Mouse (Mus musculus) heart, embryonic 10.5 days (tissue): ENCODE results near the gene Nle1. TPM values are rescaled to one million over a fixed set of nuclear protein-coding genes. Genes with fewer than 3 reads are reported as not detected.

ENCODE experiments used
- DNase-seq: peaks from one replicate; pipeline ENCODE4 v3.0.0-alpha.2; 2017; ENCODE audit warnings: low spot score
- H3K27ac ChIP-seq: fragments of 300-500 bp; sonication (generic); 2 replicates; pipeline ENCODE4 v1.5.1; 2016; ENCODE audit warnings: mild to moderate bottlenecking
- H3K27me3 ChIP-seq: fragments of 300-500 bp; sonication (generic); 2 replicates; pipeline ENCODE4 v1.6.1; 2016; ENCODE audit warnings: mild to moderate bottlenecking; ENCODE audit not compliant: poor library complexity, insufficient read depth, severe bottlenecking
- H3K36me3 ChIP-seq: fragments of 300-500 bp; sonication (generic); 2 replicates; pipeline ENCODE4 v1.6.1; 2016; ENCODE audit warnings: mild to moderate bottlenecking, moderate library complexity
- H3K4me1 ChIP-seq: fragments of 300-500 bp; sonication (generic); 2 replicates; pipeline ENCODE4 v1.6.1; 2016; ENCODE audit warnings: mild to moderate bottlenecking
- H3K4me3 ChIP-seq: fragments of 300-500 bp; sonication (generic); 2 replicates; pipeline ENCODE4 v1.5.1; 2016; ENCODE audit warnings: mild to moderate bottlenecking, moderate library complexity
- H3K9me3 ChIP-seq: fragments of 300-500 bp; sonication (generic); 2 replicates; pipeline ENCODE4 v1.6.1; 2016; ENCODE audit warnings: mild to moderate bottlenecking, moderate library complexity
- WGBS: fragments of 180-500 bp; shearing (Covaris S2); methylation state at CpG from one replicate; pipeline ENCODE4 v1.1.7; 2016; 5-methylcytosine and 5-hydroxymethylcytosine counted together
- polyA plus RNA-seq: library from polyadenylated mRNA; unstranded; fragments of >200 nt; fragmentation: Nextera tagmentation; extraction: Ambion mirVana; gene quantifications from 2 replicates; pipeline ENCODE4 v1.2.1, GENCODE M21; 2016

Gene Nle1
- polyA plus RNA-seq, 1 experiment from 2014 or later: 37.7 TPM

DNA sequence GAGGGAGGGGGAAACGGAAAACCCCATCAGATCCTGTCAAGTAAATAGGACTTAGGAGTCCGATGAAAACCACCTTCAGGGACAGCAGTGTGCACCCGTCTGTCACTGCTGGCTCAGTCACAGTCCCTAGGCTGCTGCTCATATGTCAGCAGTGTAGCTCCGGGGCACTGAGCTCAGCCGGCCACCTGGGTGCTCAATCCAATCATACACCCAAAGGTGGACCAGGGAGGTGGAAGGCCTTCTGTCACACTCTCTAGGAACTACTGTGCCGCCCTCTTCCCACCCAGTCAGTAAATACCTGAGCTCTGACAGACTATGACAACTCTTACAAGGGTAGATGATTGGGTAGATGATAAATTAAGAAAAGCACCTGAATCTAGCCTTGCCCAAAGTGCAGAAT, 47.5 kb downstream of the Nle1 start:
- DNase-seq: no peak
- Histone ChIP-seq H3K36me3 (no peaks in the 10 kb centered on the region), H3K4me3 (no peak overlapping the region), H3K9me3 (no peaks in the 10 kb centered on the region), H3K27ac (no peak overlapping the region), H3K4me1 (peaks cover 9% of the 10 kb centered on the region; the same call in 1 of the 2 replicates), H3K27me3 (no peaks in the 10 kb centered on the region)
- 78% methylated on average over 6 of the region's 6 CpGs for WGBS

DNA sequence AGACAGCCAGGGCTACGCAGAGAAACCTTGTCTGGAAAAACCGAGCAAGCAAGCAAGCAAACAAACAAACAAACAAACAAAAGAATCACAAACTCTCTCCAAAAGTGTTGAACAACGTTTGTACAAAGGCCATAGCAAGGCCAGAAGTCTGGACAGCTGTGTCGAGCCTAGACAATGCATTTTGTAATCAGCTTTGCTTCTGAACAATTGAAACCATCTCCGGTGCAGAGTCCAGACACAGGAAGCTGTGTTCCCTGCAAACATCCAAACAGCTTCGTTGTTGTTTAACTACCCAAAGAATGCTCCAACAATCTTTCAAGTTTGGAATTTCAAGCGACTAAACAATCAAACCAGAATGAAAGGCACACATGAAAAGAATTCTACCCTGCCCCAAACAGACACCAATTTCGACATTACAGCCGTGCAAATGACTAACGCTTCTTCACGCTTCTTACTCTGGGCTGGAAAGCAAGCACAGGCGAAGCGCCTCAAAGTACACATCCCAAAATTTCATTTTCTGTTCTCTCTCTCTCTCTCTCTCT, 50.8 kb downstream of the Nle1 start:
- H3K27ac ChIP-seq: no peak overlapping the region
- DNase-seq: no peak
- no peak overlapping the region for H3K4me3 ChIP-seq
- peaks cover 9% of the 10 kb centered on the region; the same call in 1 of the 2 replicates for H3K4me1 ChIP-seq
- no peaks in the 10 kb centered on the region for H3K36me3 ChIP-seq
- 79% methylated on average over 13 of the region's 13 CpGs for WGBS
- H3K27me3 ChIP-seq: no peaks in the 10 kb centered on the region
- H3K9me3 ChIP-seq: no peaks in the 10 kb centered on the region

- no peaks in the 10 kb centered on the region for H3K9me3 ChIP-seq
- no peaks in the 10 kb centered on the region for H3K36me3 ChIP-seq
- H3K4me3 ChIP-seq: no peak overlapping the region
- H3K27ac ChIP-seq: no peak overlapping the region
- DNase-seq: no peak
- WGBS: 91% methylated on average over 10 of the region's 10 CpGs
- H3K4me1 ChIP-seq: 0 out of 2 replicates have a peak, but pooled peaks cover 5% of the 10 kb centered on the region
- no peaks in the 10 kb centered on the region for H3K27me3 ChIP-seq
These were observed 52.2 kb downstream of the Nle1 start for GRCm38 (mm10) chr11:82856032-82856431.

- 81% methylated on average over 9 of the region's 9 CpGs for WGBS
- Histone ChIP-seq H3K27ac (no peak overlapping the region), H3K9me3 (no peaks in the 10 kb centered on the region), H3K4me1 (0 out of 2 replicates have a peak, but pooled peaks cover 5% of the 10 kb centered on the region), H3K36me3 (no peaks in the 10 kb centered on the region), H3K27me3 (no peaks in the 10 kb centered on the region), H3K4me3 (no peak overlapping the region)
- DNase-seq: no peak
These were observed 52.8 kb downstream of the Nle1 start for GRCm38 (mm10) chr11:82855327-82855973.

DNA sequence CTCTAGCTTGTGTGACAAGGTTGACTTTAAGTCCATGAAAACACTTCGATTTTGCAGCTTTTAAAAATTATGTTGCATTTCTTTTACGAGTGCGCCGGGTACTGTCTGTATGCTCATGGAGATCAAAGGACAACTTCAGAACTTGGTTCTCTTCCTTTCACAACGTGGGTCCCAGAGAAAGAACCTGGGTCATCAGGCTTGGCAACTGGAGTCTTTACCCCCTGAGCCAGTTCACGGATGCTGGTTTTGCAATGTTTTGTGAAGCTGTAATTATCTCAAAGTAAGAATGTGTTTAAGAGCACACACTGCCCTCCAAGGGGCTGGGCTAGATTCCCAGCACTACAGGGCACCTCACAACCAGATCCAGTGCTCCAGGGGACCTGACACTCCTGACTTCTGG, 54.1 kb downstream of the Nle1 start:
- DNase-seq: no peak
- no peaks in the 10 kb centered on the region for H3K9me3 ChIP-seq
- no peaks in the 10 kb centered on the region for H3K36me3 ChIP-seq
- 84% methylated on average over 6 of the region's 6 CpGs for WGBS
- H3K4me3 ChIP-seq: no peak overlapping the region
- no peaks in the 10 kb centered on the region for H3K27me3 ChIP-seq
- H3K27ac ChIP-seq: no peak overlapping the region
- H3K4me1 ChIP-seq: 0 out of 2 replicates have a peak, but pooled peaks cover 5% of the 10 kb centered on the region

GRCm38 (mm10) chr11:82852958-82853357, 55.3 kb downstream of the Nle1 start:
- 94% methylated on average over 7 of the region's 7 CpGs for WGBS
- DNase-seq: no peak
- Histone ChIP-seq H3K4me1 (0 out of 2 replicates have a peak, but pooled peaks cover 5% of the 10 kb centered on the region), H3K36me3 (no peaks in the 10 kb centered on the region), H3K9me3 (no peaks in the 10 kb centered on the region), H3K27ac (no peak overlapping the region), H3K27me3 (no peaks in the 10 kb centered on the region), H3K4me3 (no peak overlapping the region)

DNA sequence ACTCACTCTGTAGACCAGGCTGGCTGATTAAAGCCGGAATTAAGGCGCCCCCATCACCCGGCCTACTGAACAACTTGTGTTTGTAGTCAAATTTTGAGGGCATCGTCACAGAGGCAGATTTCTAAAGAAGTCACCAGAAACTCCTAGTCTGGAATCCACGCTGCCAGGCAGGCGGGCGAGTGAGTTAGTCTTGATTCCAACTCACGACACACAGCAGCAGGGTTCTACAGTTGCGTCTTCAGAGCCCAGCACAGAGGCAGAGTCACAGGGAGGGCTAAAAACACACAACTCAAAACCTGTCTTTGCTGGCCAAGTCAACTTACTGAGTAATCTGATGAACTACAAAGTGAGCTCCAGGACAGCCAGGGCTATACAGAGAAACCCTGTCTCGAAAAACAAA, 55.7 kb downstream of the Nle1 start:
- Histone ChIP-seq H3K27me3 (no peaks in the 10 kb centered on the region), H3K27ac (no peak overlapping the region), H3K4me1 (0 out of 2 replicates have a peak, but pooled peaks cover 5% of the 10 kb centered on the region), H3K4me3 (no peak overlapping the region), H3K9me3 (no peaks in the 10 kb centered on the region), H3K36me3 (no peaks in the 10 kb centered on the region)
- WGBS: 76% methylated on average over 10 of the region's 10 CpGs
- no peak for DNase-seq

DNA sequence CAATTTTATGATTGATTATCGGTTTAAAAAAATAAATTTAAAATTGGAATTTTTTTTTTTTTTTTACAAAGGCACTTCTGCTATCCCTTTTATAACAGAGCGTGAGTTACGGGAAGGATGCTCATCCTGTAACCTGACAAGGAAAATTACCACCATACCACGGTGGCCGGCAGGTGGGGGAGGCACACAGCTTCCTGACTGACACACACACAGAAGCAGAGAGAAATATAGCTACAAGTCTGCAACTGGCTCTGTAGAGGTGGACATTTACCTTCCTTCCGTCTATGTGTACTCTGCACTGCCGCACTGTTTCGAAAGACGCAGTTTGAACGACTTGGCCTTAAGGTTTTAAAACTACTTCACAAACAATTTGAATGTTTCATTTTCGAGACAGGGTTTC, 56.1 kb downstream of the Nle1 start:
- Histone ChIP-seq H3K27ac (no peak overlapping the region), H3K9me3 (no peaks in the 10 kb centered on the region), H3K4me3 (no peak overlapping the region), H3K36me3 (no peaks in the 10 kb centered on the region), H3K27me3 (no peaks in the 10 kb centered on the region), H3K4me1 (0 out of 2 replicates have a peak, but pooled peaks cover 5% of the 10 kb centered on the region)
- WGBS: 85% methylated on average over 11 of the region's 11 CpGs
- no peak for DNase-seq

Other genes with a start within 250 kb of the Nle1 start
- gene Cct6b, start 144.1 kb downstream of the Nle1 start, polyA plus RNA-seq: 0.14 and 0.26 TPM in 2 replicates
- gene Zfp830, start 144.1 kb downstream of the Nle1 start, polyA plus RNA-seq: 29.6 and 37.3 TPM in 2 replicates
- gene Lig3, start 127.3 kb downstream of the Nle1 start, polyA plus RNA-seq: 31.8 and 32.4 TPM in 2 replicates
- 7.5 and 7.9 TPM in 2 replicates for gene Rffl, start 37.2 kb downstream of the Nle1 start, polyA plus RNA-seq
- gene Rad51d, start 17.8 kb downstream of the Nle1 start, polyA plus RNA-seq: 14.2 and 16.6 TPM in 2 replicates
- gene Fndc8, start 16.3 kb downstream of the Nle1 start, polyA plus RNA-seq: 0.06 and 0.11 TPM in 2 replicates
- 185 and 294 TPM in 2 replicates for gene Unc45b, start 2.1 kb upstream of the Nle1 start, polyA plus RNA-seq
- 0.35 and 0.86 TPM in 2 replicates for gene Slfn5, start 42.9 kb upstream of the Nle1 start, polyA plus RNA-seq
- 12.6 and 17.8 TPM in 2 replicates for gene Slfn9, start 83.4 kb upstream of the Nle1 start, polyA plus RNA-seq
- gene Slfn8, start 112.4 kb upstream of the Nle1 start, polyA plus RNA-seq: 0.04 and 0.30 TPM in 2 replicates
- gene Slfn2, start 156.7 kb upstream of the Nle1 start, polyA plus RNA-seq: 1.3 and 1.5 TPM in 2 replicates
- gene Slfn1, start 208.4 kb upstream of the Nle1 start, polyA plus RNA-seq: not detected in 2 replicates